In genomic region chr2:57820343-57820742, GRCm38 (mm10) we compare ENCODE assay signal across 22 mouse cellular contexts.
DNase-seq lines count a peak whose midpoint lies in the region; ATAC-seq and TF ChIP-seq lines count a peak whose summit lies in the region.
"Had no signal": no experiment of that assay in that cellular context is flagged by ENCODE, and none has a peak within 500 bp of the region (broad histone marks: within the 10 kb centered on the region; RNA-seq: fewer than 3 reads in every experiment).

No protein-coding gene starts in this region.

- DNase-seq in forebrain, embryonic 14.5 days (ENCODE audit: low spot score), result peak; percentile 16
- DNase-seq in forebrain, postnatal 0 days, result no peak
- no peak for DNase-seq in midbrain, postnatal 0 days (ENCODE audit: low spot score)
- no peak for DNase-seq in left cerebral cortex, adult 11 months (ENCODE audit: low spot score)
- DNase-seq: adrenal gland, adult 2 months; adrenal gland, postnatal 25 days; cerebellum, adult 2 months; cerebellum, postnatal 10 days; gastrocnemius, postnatal 14 days; heart, adult 2 months; heart, postnatal 14 days had no signal

- H3K4me2 ChIP-seq in forebrain, embryonic 14.5 days (ENCODE audit: low read length), result no peak overlapping the region
- no peak overlapping the region for H3K4me2 ChIP-seq in forebrain, postnatal 0 days (ENCODE audit: low read depth)
- no peak overlapping the region for H3K4me2 ChIP-seq in midbrain, embryonic 15.5 days
- no peak overlapping the region for H3K4me2 ChIP-seq in midbrain, postnatal 0 days (ENCODE audit: low read depth, low read length, poor library complexity, severe bottlenecking)
- H3K4me2 ChIP-seq in forebrain, embryonic 15.5 days (replicated peaks), result no peak overlapping the region
- H3K4me2 ChIP-seq in neural tube, embryonic 14.5 days (ENCODE audit: low read depth, low read length), result no peak overlapping the region
- H3K4me2 ChIP-seq: heart, embryonic 11.5 days; heart, embryonic 15.5 days; hindbrain, embryonic 13.5 days had no signal

- H3K4me3 ChIP-seq in forebrain, embryonic 14.5 days (ENCODE audit: low read depth, low read length), result no peak overlapping the region
- H3K4me3 ChIP-seq in forebrain, postnatal 0 days (ENCODE audit: low read depth, low read length), result no peak overlapping the region
- no peak overlapping the region for H3K4me3 ChIP-seq in midbrain, embryonic 15.5 days
- H3K4me3 ChIP-seq in midbrain, postnatal 0 days (ENCODE audit: low read depth, low read length), result no peak overlapping the region
- no peak overlapping the region for H3K4me3 ChIP-seq in forebrain, embryonic 15.5 days
- no peak overlapping the region for H3K4me3 ChIP-seq in neural tube, embryonic 14.5 days (ENCODE audit: low read depth, low read length)
- H3K4me3 ChIP-seq: embryonic facial prominence, embryonic 10.5 days; heart, adult 2 months; heart, embryonic 15.5 days; hindbrain, embryonic 13.5 days had no signal

- peak; percentile 58 for ATAC-seq in forebrain, embryonic 14.5 days
- no peak for ATAC-seq in forebrain, postnatal 0 days
- ATAC-seq in midbrain, embryonic 15.5 days (replicated peaks), result 0 out of 2 replicates have a peak, but pooled peaks have one; percentile 58
- ATAC-seq in midbrain, postnatal 0 days (ENCODE audit: low FRiP score), result no peak
- peak; percentile 59; the same call in 1 of the 2 replicates for ATAC-seq in forebrain, embryonic 15.5 days (replicated peaks)
- 0 out of 2 replicates have a peak, but pooled peaks have one; percentile 34 for ATAC-seq in neural tube, embryonic 14.5 days (ENCODE audit: low read depth)
- ATAC-seq: activated CD4-positive, CD25-positive, alpha-beta regulatory T cell, adult 4 months; hindbrain, postnatal 0 days; Patski had no signal

- H3K36me3 ChIP-seq in forebrain, embryonic 14.5 days (ENCODE audit: control insufficient read depth, insufficient read depth, low read length), result no peaks in the 10 kb centered on the region
- H3K36me3 ChIP-seq in forebrain, postnatal 0 days (ENCODE audit: insufficient read depth), result no peaks in the 10 kb centered on the region
- no peaks in the 10 kb centered on the region for H3K36me3 ChIP-seq in midbrain, embryonic 15.5 days (replicated peaks)
- no peaks in the 10 kb centered on the region for H3K36me3 ChIP-seq in midbrain, postnatal 0 days (ENCODE audit: insufficient read depth, low read length)
- no peaks in the 10 kb centered on the region for H3K36me3 ChIP-seq in forebrain, embryonic 15.5 days
- no peaks in the 10 kb centered on the region for H3K36me3 ChIP-seq in neural tube, embryonic 14.5 days (ENCODE audit: control insufficient read depth, insufficient read depth, low read length)
- H3K36me3 ChIP-seq: embryonic facial prominence, embryonic 10.5 days; heart, embryonic 15.5 days; hindbrain, embryonic 13.5 days had no signal

- H3K27me3 ChIP-seq in forebrain, embryonic 14.5 days (replicated peaks; ENCODE audit: control insufficient read depth, insufficient read depth, low read length), result no peaks in the 10 kb centered on the region
- H3K27me3 ChIP-seq in forebrain, postnatal 0 days (ENCODE audit: insufficient read depth, low read length), result no peaks in the 10 kb centered on the region
- no peaks in the 10 kb centered on the region for H3K27me3 ChIP-seq in midbrain, embryonic 15.5 days (replicated peaks)
- no peaks in the 10 kb centered on the region for H3K27me3 ChIP-seq in midbrain, postnatal 0 days (ENCODE audit: insufficient read depth, low read length)
- peaks cover 3% of the 10 kb centered on the region; the same call in 1 of the 2 replicates for H3K27me3 ChIP-seq in forebrain, embryonic 15.5 days
- no peaks in the 10 kb centered on the region for H3K27me3 ChIP-seq in neural tube, embryonic 14.5 days (ENCODE audit: control insufficient read depth, insufficient read depth, low read length)
- H3K27me3 ChIP-seq: CH12.LX; heart, embryonic 15.5 days; hindbrain, embryonic 13.5 days had no signal

- no peak for TF ChIP-seq CTCF in forebrain, postnatal 0 days (IDR thresholded peaks at IDR 0.05; ENCODE audit: low read depth)
- no peak for TF ChIP-seq CTCF in midbrain, postnatal 0 days (IDR thresholded peaks at IDR 0.05)

- H3K9ac ChIP-seq in forebrain, embryonic 14.5 days (ENCODE audit: low read length), result no peak overlapping the region
- no peak overlapping the region for H3K9ac ChIP-seq in forebrain, postnatal 0 days
- H3K9ac ChIP-seq in midbrain, embryonic 15.5 days, result no peak overlapping the region
- H3K9ac ChIP-seq in midbrain, postnatal 0 days (replicated peaks; ENCODE audit: low read length, poor library complexity, severe bottlenecking), result no peak overlapping the region
- no peak overlapping the region for H3K9ac ChIP-seq in forebrain, embryonic 15.5 days (replicated peaks)
- no peak overlapping the region for H3K9ac ChIP-seq in neural tube, embryonic 14.5 days (replicated peaks; ENCODE audit: low read depth, low read length)
- H3K9ac ChIP-seq: heart, embryonic 15.5 days; hindbrain, embryonic 13.5 days had no signal

- no peak overlapping the region for H3K27ac ChIP-seq in forebrain, embryonic 14.5 days (ENCODE audit: low read depth, low read length)
- H3K27ac ChIP-seq in forebrain, postnatal 0 days (ENCODE audit: low read depth, low read length), result no peak overlapping the region
- no peak overlapping the region for H3K27ac ChIP-seq in midbrain, embryonic 15.5 days
- no peak overlapping the region for H3K27ac ChIP-seq in midbrain, postnatal 0 days (ENCODE audit: low read depth, low read length)
- no peak overlapping the region for H3K27ac ChIP-seq in forebrain, embryonic 15.5 days (replicated peaks)
- no peak overlapping the region for H3K27ac ChIP-seq in neural tube, embryonic 14.5 days (ENCODE audit: low read depth, low read length)
- H3K27ac ChIP-seq: embryonic facial prominence, embryonic 10.5 days; heart, adult 2 months; heart, embryonic 15.5 days; hindbrain, embryonic 13.5 days; hindbrain, postnatal 0 days had no signal

- no peaks in the 10 kb centered on the region for H3K9me3 ChIP-seq in forebrain, embryonic 14.5 days (replicated peaks; ENCODE audit: control insufficient read depth, low read length)
- H3K9me3 ChIP-seq in forebrain, postnatal 0 days (ENCODE audit: low read length), result no peaks in the 10 kb centered on the region
- H3K9me3 ChIP-seq in midbrain, embryonic 15.5 days, result no peaks in the 10 kb centered on the region
- no peaks in the 10 kb centered on the region for H3K9me3 ChIP-seq in midbrain, postnatal 0 days (ENCODE audit: low read length)
- no peaks in the 10 kb centered on the region for H3K9me3 ChIP-seq in forebrain, embryonic 15.5 days
- no peaks in the 10 kb centered on the region for H3K9me3 ChIP-seq in neural tube, embryonic 14.5 days (ENCODE audit: control insufficient read depth, low read length)
- H3K9me3 ChIP-seq: embryonic facial prominence, embryonic 10.5 days; heart, embryonic 15.5 days; hindbrain, embryonic 13.5 days had no signal

- peaks cover 3% of the 10 kb centered on the region; the same call in 1 of the 2 replicates for H3K4me1 ChIP-seq in forebrain, embryonic 14.5 days (ENCODE audit: control insufficient read depth, insufficient read depth, low read length)
- no peaks in the 10 kb centered on the region for H3K4me1 ChIP-seq in forebrain, postnatal 0 days (ENCODE audit: insufficient read depth)
- peaks cover 4% of the 10 kb centered on the region for H3K4me1 ChIP-seq in midbrain, embryonic 15.5 days
- H3K4me1 ChIP-seq in midbrain, postnatal 0 days (ENCODE audit: insufficient read depth, low read length), result no peaks in the 10 kb centered on the region
- peaks cover 17% of the 10 kb centered on the region for H3K4me1 ChIP-seq in forebrain, embryonic 15.5 days
- no peaks in the 10 kb centered on the region for H3K4me1 ChIP-seq in neural tube, embryonic 14.5 days (ENCODE audit: control insufficient read depth, insufficient read depth, low read length)
- H3K4me1 ChIP-seq: embryonic facial prominence, embryonic 10.5 days; heart, embryonic 15.5 days; hindbrain, embryonic 13.5 days had no signal

- 33% methylated on average over 2 of the region's 2 CpGs for WGBS in forebrain, embryonic 14.5 days
- WGBS in forebrain, postnatal 0 days, result 32% methylated on average over 2 of the region's 2 CpGs
- 39% methylated on average over 2 of the region's 2 CpGs for WGBS in midbrain, embryonic 15.5 days
- 51% methylated on average over 2 of the region's 2 CpGs for WGBS in midbrain, postnatal 0 days
- WGBS in forebrain, embryonic 15.5 days, result 37% methylated on average over 2 of the region's 2 CpGs
- 42% methylated on average over 2 of the region's 2 CpGs for WGBS in neural tube, embryonic 14.5 days

Comparison
In these comparisons a context has a peak if more than half of its experiments do, and no peak if none do; other contexts are left out.
1. ATAC-seq: peak in forebrain, embryonic 14.5 days (single experiment), midbrain, embryonic 15.5 days (single experiment), forebrain, embryonic 15.5 days (single experiment) and neural tube, embryonic 14.5 days (single experiment); none in forebrain, postnatal 0 days (single experiment) and midbrain, postnatal 0 days (single experiment).